Mouse (Mus musculus) stomach, embryonic 14.5 days (tissue): ENCODE results near the gene Tmem100. TPM values are rescaled to one million over a fixed set of nuclear protein-coding genes. Genes with fewer than 3 reads are reported as not detected.

Source experiments
- ATAC-seq: fragments of 200-750 bp; cut with Nextera tagmentation; 2 replicates; pipeline ENCODE4 v1.8.0; 2017; ENCODE audit warnings: low read depth, moderate TSS enrichment; ENCODE audit not compliant: insufficient number of reproducible peaks, insufficient read depth, low FRiP score
- H3K27ac ChIP-seq: fragments of 300-500 bp; sonication (generic); 2 replicates; pipeline ENCODE4 v1.5.1; 2014; ENCODE audit warnings: mild to moderate bottlenecking, low read length, moderate library complexity, mixed read lengths
- H3K27me3 ChIP-seq: fragments of 300-500 bp; sonication (generic); 2 replicates; pipeline ENCODE4 v1.6.1; 2014; ENCODE audit warnings: low read length, control low read depth, mixed read lengths; ENCODE audit not compliant: control insufficient read depth, insufficient read depth
- H3K36me3 ChIP-seq: fragments of 300-500 bp; sonication (generic); 2 replicates; pipeline ENCODE4 v1.6.1; 2014; ENCODE audit warnings: mild to moderate bottlenecking, control low read depth, low read length, moderate library complexity, mixed read lengths; ENCODE audit not compliant: control insufficient read depth, insufficient read depth
- H3K4me1 ChIP-seq: fragments of 300-500 bp; sonication (generic); 2 replicates; pipeline ENCODE4 v1.6.1; 2014; ENCODE audit warnings: low read length, control low read depth, mixed read lengths; ENCODE audit not compliant: control insufficient read depth, insufficient read depth
- H3K4me2 ChIP-seq: fragments of 300-500 bp; sonication (generic); replicated peaks from 2 replicates; pipeline ENCODE4 v1.6.1; 2014; ENCODE audit warnings: low read depth, low read length, control low read depth
- H3K4me3 ChIP-seq: fragments of 300-500 bp; sonication (generic); 2 replicates; pipeline ENCODE4 v1.5.1; 2014; ENCODE audit warnings: low read depth, low read length, control low read depth
- H3K9ac ChIP-seq: fragments of 300-500 bp; sonication (generic); replicated peaks from 2 replicates; pipeline ENCODE4 v1.6.1; 2014; ENCODE audit warnings: low read depth, mild to moderate bottlenecking, control low read depth, low read length, moderate library complexity, mixed read lengths
- H3K9me3 ChIP-seq: fragments of 300-500 bp; sonication (generic); 2 replicates; pipeline ENCODE4 v1.6.1; 2016; ENCODE audit warnings: low read depth, low read length, control low read depth; ENCODE audit not compliant: control insufficient read depth
- WGBS: fragments of 180-500 bp; shearing (Covaris S2); extraction: QIAGEN DNeasy Blood & Tissue Kit; methylation state at CpG from one replicate; pipeline ENCODE4 v1.1.7; 2014; 5-methylcytosine and 5-hydroxymethylcytosine counted together
- polyA plus RNA-seq: library from polyadenylated mRNA; unstranded; fragments of >200 nt; fragmentation: Nextera tagmentation; extraction: Ambion mirVana; gene quantifications from 2 replicates; pipeline ENCODE4 v1.2.1, GENCODE M21; 2014

Gene Tmem100
- polyA plus RNA-seq, 1 experiment from 2014 or later, result 40.3 TPM

DNA sequence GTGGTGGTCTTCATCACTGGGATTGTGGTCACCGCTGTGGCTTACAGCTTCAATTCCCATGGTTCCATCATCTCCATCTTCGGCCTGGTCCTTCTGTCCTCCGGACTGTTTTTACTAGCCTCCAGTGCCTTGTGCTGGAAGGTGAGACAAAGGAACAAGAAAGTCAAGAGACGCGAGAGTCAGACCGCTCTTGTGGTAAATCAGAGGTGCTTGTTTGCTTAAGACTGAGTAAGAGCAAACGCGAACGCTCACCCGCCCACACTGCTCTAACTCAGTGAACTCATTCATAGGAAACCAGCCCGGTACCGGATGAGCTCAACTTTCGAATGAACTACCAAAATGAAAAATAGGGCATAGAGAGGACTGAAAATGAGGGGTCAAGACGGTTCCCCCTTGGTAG, 5.4 kb downstream of the Tmem100 start:
- Histone ChIP-seq H3K4me3 (no peak overlapping the region), H3K9me3 (peaks cover 5% of the 10 kb centered on the region; the same call in 1 of the 2 replicates), H3K27me3 (no peaks in the 10 kb centered on the region; the same call in 1 of the 2 replicates), H3K4me1 (0 out of 2 replicates have a peak, but pooled peaks cover 10% of the 10 kb centered on the region), H3K36me3 (no peaks in the 10 kb centered on the region), H3K27ac (no peak overlapping the region), H3K9ac (no peak overlapping the region), H3K4me2 (no peak overlapping the region)
- 75% methylated on average over 14 of the region's 14 CpGs for WGBS
- peak; percentile 66 for ATAC-seq

- Histone ChIP-seq H3K4me1 (0 out of 2 replicates have a peak, but pooled peaks cover 5% of the 10 kb centered on the region), H3K27ac (no peak overlapping the region), H3K27me3 (no peaks in the 10 kb centered on the region; the same call in 1 of the 2 replicates), H3K4me3 (no peak overlapping the region), H3K4me2 (no peak overlapping the region), H3K36me3 (no peaks in the 10 kb centered on the region), H3K9ac (no peak overlapping the region), H3K9me3 (peaks cover 5% of the 10 kb centered on the region; the same call in 1 of the 2 replicates)
- WGBS, result 92% methylated on average over 4 of the region's 4 CpGs
- ATAC-seq, result no peak
Measured at GRCm38 (mm10) chr11:90036416-90036815, 6.3 kb downstream of the Tmem100 start.

DNA sequence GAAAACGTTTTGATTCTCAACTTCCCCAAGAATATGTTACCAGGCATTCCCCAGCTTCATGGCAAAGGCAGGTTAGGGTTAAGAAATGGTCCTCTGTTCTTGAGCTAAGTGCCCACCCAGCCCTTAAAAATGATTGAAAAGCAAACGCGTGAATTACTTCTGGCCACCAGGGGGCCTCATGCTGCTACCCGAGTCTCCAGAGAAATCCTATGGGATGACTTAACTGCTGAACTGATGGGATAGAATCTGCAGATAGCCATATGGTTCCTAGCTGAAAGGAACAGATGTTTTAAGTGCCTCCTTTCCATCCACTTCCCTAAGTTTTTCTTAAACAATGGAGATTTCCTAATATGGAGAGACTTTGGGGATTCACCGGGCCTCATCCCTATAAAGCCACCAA, 7.9 kb downstream of the Tmem100 start:
- Histone ChIP-seq H3K27ac (peak overlapping the region; percentile 44), H3K4me1 (no peaks in the 10 kb centered on the region), H3K9ac (no peak overlapping the region), H3K36me3 (no peaks in the 10 kb centered on the region), H3K4me3 (no peak overlapping the region), H3K9me3 (peaks cover 5% of the 10 kb centered on the region; the same call in 1 of the 2 replicates), H3K27me3 (no peaks in the 10 kb centered on the region), H3K4me2 (no peak overlapping the region)
- WGBS, result 15% methylated on average over 5 of the region's 5 CpGs
- ATAC-seq, result no peak

GRCm38 (mm10) chr11:90044459-90044858, 14.3 kb downstream of the Tmem100 start:
- no peak overlapping the region for H3K9ac ChIP-seq
- no peaks in the 10 kb centered on the region for H3K27me3 ChIP-seq
- H3K4me1 ChIP-seq, result peaks cover 15% of the 10 kb centered on the region; the same call in 1 of the 2 replicates
- no peak overlapping the region for H3K4me3 ChIP-seq
- H3K27ac ChIP-seq, result no peak overlapping the region
- H3K4me2 ChIP-seq, result no peak overlapping the region
- WGBS, result 57% methylated on average over 4 of the region's 4 CpGs
- H3K36me3 ChIP-seq, result no peaks in the 10 kb centered on the region
- ATAC-seq, result no peak
- H3K9me3 ChIP-seq, result no peaks in the 10 kb centered on the region

GRCm38 (mm10) chr11:90046211-90046610, 16.1 kb downstream of the Tmem100 start:
- Histone ChIP-seq H3K27me3 (no peaks in the 10 kb centered on the region), H3K9ac (no peak overlapping the region), H3K9me3 (no peaks in the 10 kb centered on the region), H3K4me2 (no peak overlapping the region), H3K4me1 (peaks cover 15% of the 10 kb centered on the region; the same call in 1 of the 2 replicates), H3K36me3 (no peaks in the 10 kb centered on the region), H3K27ac (no peak overlapping the region), H3K4me3 (no peak overlapping the region)
- ATAC-seq, result no peak
- 36% methylated on average over 7 of the region's 7 CpGs for WGBS

- no peak overlapping the region for H3K9ac ChIP-seq
- no peaks in the 10 kb centered on the region for H3K36me3 ChIP-seq
- H3K4me2 ChIP-seq, result no peak overlapping the region
- H3K27me3 ChIP-seq, result no peaks in the 10 kb centered on the region
- H3K4me3 ChIP-seq, result no peak overlapping the region
- WGBS, result 46% methylated on average over 9 of the region's 9 CpGs
- H3K27ac ChIP-seq, result no peak overlapping the region
- no peaks in the 10 kb centered on the region for H3K9me3 ChIP-seq
- ATAC-seq, result no peak
- peaks cover 15% of the 10 kb centered on the region; the same call in 1 of the 2 replicates for H3K4me1 ChIP-seq
Measured at GRCm38 (mm10) chr11:90047271-90047670, 17.1 kb downstream of the Tmem100 start.

DNA sequence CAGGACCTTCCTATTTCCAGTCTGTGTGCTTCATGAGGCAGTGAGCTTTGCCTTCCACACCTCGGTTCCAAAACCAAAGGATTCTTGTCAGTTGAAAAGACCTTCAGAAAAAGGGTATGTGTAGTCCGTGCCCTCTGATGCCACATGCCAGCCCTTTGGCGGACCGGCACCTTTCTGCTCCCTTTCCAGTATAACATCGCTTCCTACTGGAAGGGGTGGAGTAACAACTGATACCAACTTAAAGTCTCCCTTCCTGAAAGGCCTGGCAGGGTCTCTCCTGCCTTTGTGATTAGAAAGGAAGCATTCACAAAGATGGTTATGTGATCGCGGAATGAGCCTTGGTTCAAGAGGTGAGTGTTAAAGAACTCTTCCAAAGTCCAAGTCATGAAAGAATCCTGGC, 19.9 kb downstream of the Tmem100 start:
- H3K4me2 ChIP-seq, result no peak overlapping the region
- no peak for ATAC-seq
- no peak overlapping the region for H3K9ac ChIP-seq
- H3K27ac ChIP-seq, result no peak overlapping the region
- H3K4me3 ChIP-seq, result no peak overlapping the region
- H3K27me3 ChIP-seq, result no peaks in the 10 kb centered on the region
- H3K36me3 ChIP-seq, result no peaks in the 10 kb centered on the region
- 89% methylated on average over 7 of the region's 7 CpGs for WGBS
- H3K4me1 ChIP-seq, result peaks cover 21% of the 10 kb centered on the region; the same call in 1 of the 2 replicates
- H3K9me3 ChIP-seq, result no peaks in the 10 kb centered on the region

- no peaks in the 10 kb centered on the region for H3K36me3 ChIP-seq
- no peak overlapping the region for H3K4me2 ChIP-seq
- H3K4me1 ChIP-seq, result peaks cover 11% of the 10 kb centered on the region; the same call in 1 of the 2 replicates
- H3K4me3 ChIP-seq, result no peak overlapping the region
- ATAC-seq, result no peak
- H3K27ac ChIP-seq, result no peak overlapping the region
- no peaks in the 10 kb centered on the region for H3K9me3 ChIP-seq
- no peak overlapping the region for H3K9ac ChIP-seq
- H3K27me3 ChIP-seq, result no peaks in the 10 kb centered on the region
- WGBS, result 61% methylated on average over 7 of the region's 7 CpGs
Measured at GRCm38 (mm10) chr11:90052785-90053184, 22.6 kb downstream of the Tmem100 start.

- Histone ChIP-seq H3K4me1 (peaks cover 6% of the 10 kb centered on the region; the same call in 1 of the 2 replicates), H3K9ac (no peak overlapping the region), H3K4me3 (no peak overlapping the region), H3K36me3 (no peaks in the 10 kb centered on the region), H3K27ac (no peak overlapping the region), H3K9me3 (no peaks in the 10 kb centered on the region), H3K27me3 (no peaks in the 10 kb centered on the region), H3K4me2 (no peak overlapping the region)
- ATAC-seq, result no peak
- WGBS, result 72% methylated on average over 4 of the region's 4 CpGs
Measured at GRCm38 (mm10) chr11:90053820-90054219, 23.7 kb downstream of the Tmem100 start.
